Mouse (Mus musculus) yolk sac, embryonic 10.5 days (tissue): ENCODE measurements around the gene Rhobtb3.
"Not testable (repeated sequence)": the region's sequence is repeated elsewhere in the genome, so short reads cannot be mapped to it uniquely, and the experiment has no call there.

ENCODE experiments used
- DNase-seq: peaks from one replicate; pipeline ENCODE4 v3.0.0-alpha.2; 2017; ENCODE audit warnings: low spot score

Rhobtb3 gene

DNA sequence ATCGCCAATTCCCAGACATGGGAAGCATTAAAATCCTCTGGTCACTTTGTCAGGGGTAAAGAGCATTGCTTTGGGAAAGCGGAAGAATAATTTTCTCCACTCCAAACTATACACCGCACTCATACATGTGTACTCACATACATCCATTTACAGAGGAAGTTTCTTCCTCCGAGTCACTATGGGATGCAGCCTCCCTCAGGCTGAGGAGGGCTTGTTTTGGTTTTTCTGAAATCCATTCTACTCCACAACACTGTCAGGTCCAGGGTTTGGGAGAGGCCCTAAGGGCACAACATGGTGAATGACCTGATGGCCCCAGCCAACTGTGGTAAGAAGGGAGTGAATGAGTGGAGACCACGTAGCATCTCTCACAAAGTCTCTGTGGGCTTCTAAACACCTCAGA, 14.7 kb downstream of the Rhobtb3 start:
- not testable (repeated sequence) for DNase-seq

DNA sequence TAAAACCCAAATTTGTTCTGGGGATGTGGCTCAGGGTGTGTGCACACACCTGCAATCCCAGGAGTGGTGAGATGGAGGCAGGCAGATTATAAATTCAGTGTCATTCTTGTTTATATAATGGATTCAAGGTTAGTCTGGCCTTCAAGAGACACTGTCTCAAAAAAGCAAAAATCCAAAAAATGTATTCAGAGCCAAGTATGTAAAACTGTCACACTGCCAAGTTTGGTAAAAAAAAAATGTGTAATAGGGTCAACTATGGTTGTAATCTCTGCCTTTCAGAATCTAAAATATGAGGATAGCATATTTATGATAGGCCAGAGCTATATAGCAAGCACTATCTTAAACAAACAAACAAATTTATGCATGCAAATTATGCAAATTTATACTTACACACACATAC, 15.8 kb downstream of the Rhobtb3 start:
- no peak for DNase-seq

- DNase-seq, result no peak
These were observed 29.6 kb downstream of the Rhobtb3 start for GRCm38 (mm10) chr13:75914151-75914550.

GRCm38 (mm10) chr13:75908187-75908586, 35.5 kb downstream of the Rhobtb3 start:
- DNase-seq, result peak; percentile 20

GRCm38 (mm10) chr13:75907133-75907532, 36.6 kb downstream of the Rhobtb3 start:
- DNase-seq, result peak; percentile 14

DNA sequence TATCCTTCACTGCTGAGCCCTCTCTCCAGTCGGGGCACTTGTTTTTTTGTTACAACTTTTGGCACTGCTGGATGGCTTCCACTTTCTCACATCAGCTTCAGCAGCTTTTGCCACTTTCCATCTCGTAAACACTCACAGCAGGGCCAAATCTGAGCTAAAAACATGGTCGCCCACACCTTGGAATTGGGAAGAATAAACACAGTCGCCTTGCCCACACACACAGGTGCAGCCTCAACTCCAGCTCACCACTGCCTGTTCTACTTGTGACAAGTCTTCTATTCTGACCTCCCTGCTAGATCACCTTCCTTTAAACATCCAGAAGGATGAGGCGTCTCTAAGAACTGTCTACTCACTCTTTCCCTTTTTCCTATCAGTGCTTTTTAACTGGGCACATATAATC, 39.1 kb downstream of the Rhobtb3 start:
- no peak for DNase-seq

GRCm38 (mm10) chr13:75900928-75901327, 42.8 kb downstream of the Rhobtb3 start:
- not testable (repeated sequence) for DNase-seq

GRCm38 (mm10) chr13:75892876-75893275, 50.8 kb downstream of the Rhobtb3 start:
- DNase-seq, result no peak

DNA sequence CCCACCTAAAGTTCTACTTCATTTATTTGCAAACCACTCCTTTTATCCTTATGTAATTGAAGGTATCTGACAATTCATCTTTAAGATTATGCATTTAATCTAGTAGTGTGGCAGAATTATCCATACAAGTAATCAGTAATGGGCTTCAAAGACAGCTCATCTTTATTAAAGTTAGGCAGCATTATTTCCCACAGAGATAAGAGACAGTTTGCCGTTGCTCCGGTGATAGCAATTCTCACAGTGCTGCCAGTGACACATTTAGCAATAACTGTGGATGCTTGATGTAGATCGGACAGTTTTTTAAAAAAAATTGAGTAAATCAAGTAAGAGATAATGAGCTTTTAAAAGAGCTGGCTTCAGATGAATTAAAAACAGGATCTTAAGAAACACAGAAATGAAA, 51.4 kb downstream of the Rhobtb3 start:
- no peak for DNase-seq

- DNase-seq, result no peak
These were observed 51.9 kb downstream of the Rhobtb3 start for GRCm38 (mm10) chr13:75891868-75892267.

- DNase-seq, result no peak
These were observed 59.9 kb downstream of the Rhobtb3 start for GRCm38 (mm10) chr13:75883792-75884191.

DNA sequence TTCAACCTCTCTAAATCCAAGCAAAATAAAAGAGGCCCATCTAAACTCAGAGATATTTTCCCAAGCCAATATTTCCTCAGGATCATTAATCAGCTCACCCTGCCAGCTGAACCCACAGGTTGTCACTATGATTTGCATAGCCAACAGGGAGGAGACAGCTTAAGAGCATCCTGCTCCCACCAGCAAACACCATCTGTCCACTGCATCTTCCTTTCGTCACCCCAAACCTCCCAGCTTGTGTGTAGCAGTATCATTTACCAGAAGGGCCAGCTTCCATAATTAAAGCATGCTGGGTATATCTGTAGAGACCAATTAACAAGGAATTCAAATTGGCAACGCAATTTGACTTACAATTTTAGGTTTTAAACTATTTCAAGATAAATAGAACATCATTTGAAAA, 63.2 kb downstream of the Rhobtb3 start:
- no peak for DNase-seq

GRCm38 (mm10) chr13:75879756-75880155, 64.0 kb downstream of the Rhobtb3 start:
- DNase-seq, result no peak

GRCm38 (mm10) chr13:75877907-75878306, 65.8 kb downstream of the Rhobtb3 start:
- DNase-seq, result peak; percentile 25

- DNase-seq, result no peak
These were observed 67.1 kb downstream of the Rhobtb3 start for GRCm38 (mm10) chr13:75876592-75876991.

DNA sequence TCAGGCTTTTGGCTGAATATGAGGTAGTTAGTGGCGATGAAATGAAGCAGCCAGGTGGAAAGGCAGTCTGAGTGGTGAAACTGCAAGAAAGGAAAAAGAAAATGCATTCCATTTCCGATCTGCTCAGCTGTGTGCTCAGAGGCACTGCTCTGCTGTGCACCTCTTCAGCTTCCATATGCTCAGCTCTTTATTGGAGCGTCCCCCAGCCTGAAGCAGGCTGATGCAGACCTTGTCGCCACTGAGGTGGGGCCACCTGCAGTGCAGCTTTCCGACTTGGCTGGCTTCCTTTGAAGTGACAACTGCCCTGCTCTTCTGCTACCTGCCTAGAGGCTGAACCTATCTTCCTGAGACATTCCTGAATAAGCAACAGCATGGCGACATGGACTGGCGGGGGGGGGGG, 67.5 kb downstream of the Rhobtb3 start:
- DNase-seq, result not testable (repeated sequence)

GRCm38 (mm10) chr13:75874608-75875376, 68.9 kb downstream of the Rhobtb3 start:
- no peak for DNase-seq

- DNase-seq, result no peak
These were observed 75.8 kb downstream of the Rhobtb3 start for GRCm38 (mm10) chr13:75867876-75868275.

DNA sequence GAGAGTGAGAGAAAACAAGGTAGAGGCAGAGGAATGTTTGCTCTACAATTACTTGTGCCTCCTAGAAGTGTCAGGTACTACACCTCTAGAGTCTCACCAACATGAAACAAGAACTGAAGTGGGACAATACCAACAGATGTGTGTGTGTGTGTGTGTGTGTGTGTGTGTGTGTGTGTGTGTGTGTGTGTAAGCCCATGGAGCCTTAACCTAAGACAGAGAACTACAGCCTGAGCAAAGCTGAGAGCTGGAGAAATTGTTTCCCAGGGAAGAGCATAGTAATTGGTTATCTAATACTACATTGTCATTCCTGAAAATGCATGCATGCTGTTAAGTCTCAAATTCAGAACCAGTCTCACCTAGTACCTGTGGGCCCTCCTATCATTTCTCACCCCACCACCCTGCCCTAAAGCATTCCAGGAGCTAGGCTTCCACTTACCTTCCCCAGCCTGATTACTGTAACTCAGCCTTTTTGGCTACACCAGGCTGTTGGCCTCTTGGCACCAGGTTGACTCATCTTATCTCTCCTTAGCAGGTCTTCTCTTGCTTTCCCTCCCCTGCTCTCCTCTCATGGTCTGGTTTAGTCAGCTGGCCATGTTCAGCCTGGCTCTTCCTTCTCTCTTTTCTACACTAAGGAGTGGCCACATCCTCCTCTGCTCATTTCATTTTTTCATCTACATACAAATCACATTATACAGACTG, 78.1 kb downstream of the Rhobtb3 start:
- DNase-seq, result no peak

DNA sequence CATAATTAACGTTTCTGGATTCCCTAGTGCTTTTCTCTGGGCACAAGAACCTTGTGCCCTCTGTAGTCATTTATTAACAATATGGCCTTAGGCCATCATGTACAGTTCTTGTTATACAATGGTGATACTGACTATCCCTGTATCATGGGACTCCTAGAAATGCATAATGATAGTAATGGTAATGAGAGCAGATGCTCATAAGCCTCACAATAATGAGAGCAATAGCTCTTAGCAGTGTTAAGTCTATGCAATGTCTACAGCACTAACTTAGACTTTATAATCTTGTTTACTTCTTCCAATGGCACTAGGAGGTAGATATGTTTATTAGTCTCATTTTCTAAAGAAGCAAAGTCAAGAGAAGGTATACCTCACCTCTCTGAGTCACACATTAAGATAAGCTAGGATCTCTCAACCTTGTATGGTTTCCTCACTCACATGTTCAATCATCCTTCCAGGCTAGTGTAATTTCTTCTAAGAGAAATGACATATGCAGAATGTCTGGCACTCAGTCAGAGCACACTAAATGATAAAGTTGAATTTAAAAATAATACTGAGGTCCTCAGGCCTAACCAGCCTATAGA, 84.4 kb downstream of the Rhobtb3 start:
- DNase-seq, result no peak

DNA sequence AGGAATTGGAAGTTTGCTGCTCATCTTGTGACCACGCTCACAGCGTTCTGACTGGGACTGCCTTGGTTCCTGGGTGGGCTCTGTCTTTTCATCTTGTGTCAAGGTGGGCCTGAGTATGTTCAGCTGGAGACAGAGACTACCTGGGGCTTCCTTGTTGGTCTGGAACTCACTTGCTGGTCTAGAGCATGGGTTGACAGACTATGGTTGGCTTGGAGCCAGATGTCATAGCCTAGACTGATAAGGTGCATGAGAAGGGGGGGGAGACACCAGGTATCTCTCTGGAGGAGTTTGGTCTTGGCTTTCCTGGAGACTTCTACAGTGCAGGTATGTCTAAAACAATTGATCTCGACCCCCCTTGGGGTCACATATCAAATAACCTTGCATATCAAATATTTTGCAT, 90.6 kb downstream of the Rhobtb3 start:
- DNase-seq, result no peak

DNA sequence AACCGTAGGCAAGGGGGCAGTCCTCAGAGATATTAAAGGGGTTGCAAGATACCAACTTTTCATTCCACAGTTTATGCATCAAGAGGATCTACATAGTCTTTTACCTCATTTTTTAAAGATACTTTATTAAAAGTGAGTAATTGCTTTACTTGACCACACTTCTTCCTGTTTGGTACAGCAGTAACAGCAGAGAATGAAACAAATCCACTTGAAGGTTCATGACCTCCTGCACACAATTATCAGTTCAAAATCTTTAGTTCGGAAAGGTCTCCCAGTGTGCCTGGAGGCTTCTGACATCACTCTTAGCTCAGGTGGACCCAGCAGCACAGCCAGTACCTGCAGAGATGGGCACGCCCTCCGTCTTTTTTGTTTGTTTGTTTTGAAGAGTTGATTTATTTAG, 91.7 kb downstream of the Rhobtb3 start:
- no peak for DNase-seq

GRCm38 (mm10) chr13:75847027-75847426, 96.7 kb downstream of the Rhobtb3 start:
- no peak for DNase-seq
